Mouse (Mus musculus) stomach, embryonic 14.5 days (tissue): Measurements from ENCODE around the gene Slc15a1. TPM values are rescaled to one million over a fixed set of nuclear protein-coding genes. Genes with fewer than 3 reads are reported as not detected.

Source experiments
- ATAC-seq: fragments of 200-750 bp; cut with Nextera tagmentation; 2 replicates; pipeline ENCODE4 v1.8.0; 2017; ENCODE audit warnings: low read depth, moderate TSS enrichment; ENCODE audit not compliant: insufficient number of reproducible peaks, insufficient read depth, low FRiP score
- H3K27ac ChIP-seq: fragments of 300-500 bp; sonication (generic); 2 replicates; pipeline ENCODE4 v1.5.1; 2014; ENCODE audit warnings: mild to moderate bottlenecking, low read length, moderate library complexity, mixed read lengths
- H3K27me3 ChIP-seq: fragments of 300-500 bp; sonication (generic); 2 replicates; pipeline ENCODE4 v1.6.1; 2014; ENCODE audit warnings: low read length, control low read depth, mixed read lengths; ENCODE audit not compliant: control insufficient read depth, insufficient read depth
- H3K36me3 ChIP-seq: fragments of 300-500 bp; sonication (generic); 2 replicates; pipeline ENCODE4 v1.6.1; 2014; ENCODE audit warnings: mild to moderate bottlenecking, control low read depth, low read length, moderate library complexity, mixed read lengths; ENCODE audit not compliant: control insufficient read depth, insufficient read depth
- H3K4me1 ChIP-seq: fragments of 300-500 bp; sonication (generic); 2 replicates; pipeline ENCODE4 v1.6.1; 2014; ENCODE audit warnings: low read length, control low read depth, mixed read lengths; ENCODE audit not compliant: control insufficient read depth, insufficient read depth
- H3K4me2 ChIP-seq: fragments of 300-500 bp; sonication (generic); replicated peaks from 2 replicates; pipeline ENCODE4 v1.6.1; 2014; ENCODE audit warnings: low read depth, low read length, control low read depth
- H3K4me3 ChIP-seq: fragments of 300-500 bp; sonication (generic); 2 replicates; pipeline ENCODE4 v1.5.1; 2014; ENCODE audit warnings: low read depth, low read length, control low read depth
- H3K9ac ChIP-seq: fragments of 300-500 bp; sonication (generic); replicated peaks from 2 replicates; pipeline ENCODE4 v1.6.1; 2014; ENCODE audit warnings: low read depth, mild to moderate bottlenecking, control low read depth, low read length, moderate library complexity, mixed read lengths
- H3K9me3 ChIP-seq: fragments of 300-500 bp; sonication (generic); 2 replicates; pipeline ENCODE4 v1.6.1; 2016; ENCODE audit warnings: low read depth, low read length, control low read depth; ENCODE audit not compliant: control insufficient read depth
- WGBS: fragments of 180-500 bp; shearing (Covaris S2); extraction: QIAGEN DNeasy Blood & Tissue Kit; methylation state at CpG from one replicate; pipeline ENCODE4 v1.1.7; 2014; 5-methylcytosine and 5-hydroxymethylcytosine counted together
- polyA plus RNA-seq: library from polyadenylated mRNA; unstranded; fragments of >200 nt; fragmentation: Nextera tagmentation; extraction: Ambion mirVana; gene quantifications from 2 replicates; pipeline ENCODE4 v1.2.1, GENCODE M21; 2014

Gene Slc15a1
- polyA plus RNA-seq, 1 experiment from 2014 or later: not detected

GRCm38 (mm10) chr14:121467646-121468045 is 37.4 kb downstream of the Slc15a1 start:
- Histone ChIP-seq H3K4me2 (no peak overlapping the region), H3K27ac (no peak overlapping the region), H3K9ac (no peak overlapping the region), H3K4me1 (no peaks in the 10 kb centered on the region), H3K4me3 (no peak overlapping the region), H3K27me3 (no peaks in the 10 kb centered on the region), H3K9me3 (no peaks in the 10 kb centered on the region), H3K36me3 (no peaks in the 10 kb centered on the region)
- no peak for ATAC-seq
- 96% methylated on average over 6 of the region's 6 CpGs for WGBS

- Histone ChIP-seq H3K9ac (no peak overlapping the region), H3K27me3 (no peaks in the 10 kb centered on the region), H3K36me3 (no peaks in the 10 kb centered on the region), H3K9me3 (no peaks in the 10 kb centered on the region), H3K4me3 (no peak overlapping the region), H3K4me2 (no peak overlapping the region), H3K27ac (no peak overlapping the region), H3K4me1 (no peaks in the 10 kb centered on the region)
- ATAC-seq: no peak
- WGBS: 91% methylated on average over 4 of the region's 4 CpGs
Observed at GRCm38 (mm10) chr14:121466501-121466900, 38.6 kb downstream of the Slc15a1 start.

- 96% methylated on average over 2 of the region's 2 CpGs for WGBS
- H3K9me3 ChIP-seq: no peaks in the 10 kb centered on the region
- H3K4me1 ChIP-seq: no peaks in the 10 kb centered on the region
- H3K4me3 ChIP-seq: no peak overlapping the region
- ATAC-seq: no peak
- H3K27ac ChIP-seq: no peak overlapping the region
- no peak overlapping the region for H3K9ac ChIP-seq
- no peak overlapping the region for H3K4me2 ChIP-seq
- H3K27me3 ChIP-seq: no peaks in the 10 kb centered on the region
- no peaks in the 10 kb centered on the region for H3K36me3 ChIP-seq
Observed at GRCm38 (mm10) chr14:121464318-121464717, 40.7 kb downstream of the Slc15a1 start.

DNA sequence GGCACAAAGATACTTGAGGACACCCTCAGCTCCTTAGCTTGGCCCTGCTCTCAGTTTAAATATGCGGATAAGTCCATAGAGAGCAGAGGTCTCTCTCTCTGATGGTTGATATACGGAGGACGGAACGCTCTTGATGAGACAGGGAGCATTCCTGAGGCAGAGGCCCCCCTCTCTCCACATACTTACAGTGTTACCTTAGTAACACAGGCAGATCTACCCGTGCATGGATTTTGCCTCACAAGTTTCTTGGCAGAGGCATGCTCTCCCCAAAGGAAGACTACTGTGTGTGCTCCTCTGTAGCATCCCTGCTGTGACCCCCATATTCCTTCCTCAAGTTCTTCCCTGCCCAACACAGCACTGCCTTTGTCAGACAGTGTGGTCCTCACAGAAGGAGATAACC is 42.3 kb downstream of the Slc15a1 start:
- Histone ChIP-seq H3K4me1 (no peaks in the 10 kb centered on the region), H3K36me3 (no peaks in the 10 kb centered on the region), H3K9me3 (no peaks in the 10 kb centered on the region), H3K4me3 (no peak overlapping the region), H3K9ac (no peak overlapping the region), H3K4me2 (no peak overlapping the region), H3K27ac (no peak overlapping the region), H3K27me3 (no peaks in the 10 kb centered on the region)
- ATAC-seq: no peak
- 51% methylated on average over 5 of the region's 5 CpGs for WGBS

DNA sequence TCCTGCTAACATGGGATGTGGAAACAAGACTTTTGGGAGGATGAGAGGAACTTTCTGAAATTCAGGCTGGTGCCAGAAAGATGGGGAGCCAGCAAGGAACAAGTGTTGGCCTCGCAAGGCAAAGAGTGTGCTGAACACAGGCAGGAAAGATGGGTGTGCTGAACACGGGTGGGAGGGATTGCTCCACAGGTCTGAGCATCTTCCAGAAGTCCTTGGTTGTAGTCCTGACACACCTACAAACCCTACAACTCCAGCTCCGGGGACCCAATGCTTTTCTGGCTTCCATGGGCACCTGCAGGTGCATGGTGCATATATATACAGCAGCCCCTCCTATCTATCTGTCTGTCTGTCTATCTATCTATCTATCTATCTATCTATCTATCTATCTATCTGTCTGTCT is 44.1 kb downstream of the Slc15a1 start:
- H3K4me1 ChIP-seq: no peaks in the 10 kb centered on the region
- H3K4me3 ChIP-seq: no peak overlapping the region
- no peak for ATAC-seq
- no peaks in the 10 kb centered on the region for H3K9me3 ChIP-seq
- no peak overlapping the region for H3K27ac ChIP-seq
- H3K4me2 ChIP-seq: no peak overlapping the region
- no peaks in the 10 kb centered on the region for H3K27me3 ChIP-seq
- no peaks in the 10 kb centered on the region for H3K36me3 ChIP-seq
- no peak overlapping the region for H3K9ac ChIP-seq
- WGBS: 81% methylated on average over 3 of the region's 3 CpGs

- H3K9ac ChIP-seq: no peak overlapping the region
- H3K4me2 ChIP-seq: no peak overlapping the region
- H3K36me3 ChIP-seq: no peaks in the 10 kb centered on the region
- no peaks in the 10 kb centered on the region for H3K27me3 ChIP-seq
- H3K4me3 ChIP-seq: no peak overlapping the region
- H3K27ac ChIP-seq: no peak overlapping the region
- ATAC-seq: no peak
- 65% methylated on average over 1 of the region's 1 CpGs for WGBS
- H3K9me3 ChIP-seq: peaks cover 6% of the 10 kb centered on the region; the same call in 1 of the 2 replicates
- no peaks in the 10 kb centered on the region for H3K4me1 ChIP-seq
Observed at GRCm38 (mm10) chr14:121458521-121458920, 46.5 kb downstream of the Slc15a1 start.

GRCm38 (mm10) chr14:121457536-121457935 is 47.5 kb downstream of the Slc15a1 start:
- H3K4me3 ChIP-seq: no peak overlapping the region
- H3K27ac ChIP-seq: no peak overlapping the region
- no peaks in the 10 kb centered on the region for H3K4me1 ChIP-seq
- no peak overlapping the region for H3K9ac ChIP-seq
- ATAC-seq: no peak
- H3K4me2 ChIP-seq: no peak overlapping the region
- H3K27me3 ChIP-seq: no peaks in the 10 kb centered on the region
- H3K9me3 ChIP-seq: peaks cover 6% of the 10 kb centered on the region; the same call in 1 of the 2 replicates
- 80% methylated on average over 6 of the region's 6 CpGs for WGBS
- no peaks in the 10 kb centered on the region for H3K36me3 ChIP-seq

- Histone ChIP-seq H3K9me3 (peaks cover 6% of the 10 kb centered on the region; the same call in 1 of the 2 replicates), H3K27ac (no peak overlapping the region), H3K36me3 (no peaks in the 10 kb centered on the region), H3K4me1 (no peaks in the 10 kb centered on the region), H3K27me3 (no peaks in the 10 kb centered on the region), H3K4me3 (no peak overlapping the region), H3K9ac (no peak overlapping the region), H3K4me2 (no peak overlapping the region)
- ATAC-seq: no peak
- WGBS: 77% methylated on average over 11 of the region's 11 CpGs
Observed at GRCm38 (mm10) chr14:121456416-121457285, 48.4 kb downstream of the Slc15a1 start.
